Mouse (Mus musculus): Measurements from ENCODE around the gene Fbxo3. TPM values are rescaled to one million over a fixed set of nuclear protein-coding genes. Genes with fewer than 3 reads are reported as not detected.
"Not testable (repeated sequence)": the region's sequence is repeated elsewhere in the genome, so short reads cannot be mapped to it uniquely, and the experiment has no call there.

The Fbxo3 gene
- polyA plus RNA-seq, 1 experiment from 2014 or later: 61.1 TPM

- Histone ChIP-seq H3K27ac (ENCODE audit: low read length) (no peak overlapping the region), H3K4me3 (ENCODE audit: low read length) (no peak overlapping the region), H3K4me1 (ENCODE audit: insufficient read depth, low read length) (no peaks in the 10 kb centered on the region), H3K27me3 (ENCODE audit: insufficient read depth, low read length) (no peaks in the 10 kb centered on the region), H3K36me3 (ENCODE audit: insufficient read depth, low read length) (no peaks in the 10 kb centered on the region), H3K9me3 (ENCODE audit: low read length) (no peaks in the 10 kb centered on the region), H3K4me2 (replicated peaks; ENCODE audit: low read depth, low read length) (no peak overlapping the region), H3K9ac (replicated peaks; ENCODE audit: low read length) (no peak overlapping the region)
- ATAC-seq (ENCODE audit: low FRiP score, low TSS enrichment): no peak
- WGBS: 31% methylated on average over 16 of the region's 16 CpGs
Observed at GRCm38 (mm10) chr2:104002711-104003413, 24.7 kb upstream of the Fbxo3 start.

DNA sequence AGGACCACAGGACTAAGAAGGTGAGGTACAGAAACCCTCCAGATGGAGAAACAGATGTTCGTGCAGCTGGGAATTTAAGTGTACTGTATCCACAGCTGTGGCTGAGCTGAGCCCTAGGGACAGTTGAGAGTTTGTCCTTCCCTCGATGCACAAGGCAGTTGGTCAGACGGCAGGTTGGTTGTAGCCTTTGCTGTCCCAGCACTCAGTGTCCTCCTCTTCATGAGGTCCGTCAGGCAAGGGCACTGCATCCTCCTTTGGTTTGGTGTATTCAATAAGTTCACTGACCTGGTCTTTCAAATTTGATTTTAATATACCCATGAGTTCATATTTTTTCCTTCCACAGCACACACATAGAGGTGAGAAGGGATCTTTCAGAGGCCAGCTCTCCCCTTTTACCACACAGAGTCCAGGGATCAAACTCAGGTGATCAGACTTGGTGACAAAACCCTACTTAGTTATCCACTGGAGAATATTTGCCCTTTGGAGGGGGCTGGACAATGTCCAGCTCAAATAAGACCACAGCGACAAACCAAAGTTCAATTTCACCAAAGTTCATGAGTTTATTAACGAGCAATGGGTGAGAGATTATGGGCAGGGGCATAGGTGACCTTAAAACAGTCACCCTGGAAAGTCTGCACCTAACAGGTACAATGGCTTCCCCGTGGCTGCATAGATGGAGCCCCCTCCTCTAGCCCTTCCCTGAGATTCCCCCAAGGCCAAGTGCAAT, 19.6 kb upstream of the Fbxo3 start:
- Histone ChIP-seq H3K4me1 (ENCODE audit: insufficient read depth, low read length) (no peaks in the 10 kb centered on the region), H3K27ac (ENCODE audit: low read length) (no peak overlapping the region), H3K9ac (replicated peaks; ENCODE audit: low read length) (no peak overlapping the region), H3K9me3 (ENCODE audit: low read length) (no peaks in the 10 kb centered on the region), H3K4me3 (ENCODE audit: low read length) (no peak overlapping the region), H3K27me3 (ENCODE audit: insufficient read depth, low read length) (no peaks in the 10 kb centered on the region), H3K36me3 (ENCODE audit: insufficient read depth, low read length) (no peaks in the 10 kb centered on the region), H3K4me2 (replicated peaks; ENCODE audit: low read depth, low read length) (no peak overlapping the region)
- no peak for ATAC-seq (ENCODE audit: low FRiP score, low TSS enrichment)
- 83% methylated on average over 7 of the region's 7 CpGs for WGBS

DNA sequence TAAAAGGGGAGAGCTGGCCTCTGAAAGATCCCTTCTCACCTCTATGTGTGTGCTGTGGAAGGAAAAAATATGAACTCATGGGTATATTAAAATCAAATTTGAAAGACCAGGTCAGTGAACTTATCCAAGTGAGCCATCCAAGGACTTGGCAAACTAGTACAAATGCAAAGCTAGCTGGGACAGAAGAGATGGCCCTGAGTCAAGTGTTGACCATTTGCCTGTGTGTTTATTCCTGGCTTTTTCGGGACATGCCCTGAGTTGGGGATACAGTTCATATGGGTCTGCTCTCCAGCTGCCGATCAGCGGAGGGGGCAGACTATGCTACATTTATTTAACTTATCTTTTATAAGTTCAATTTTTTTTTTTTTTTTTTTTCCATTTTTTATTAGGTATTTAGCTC, 18.7 kb upstream of the Fbxo3 start:
- ATAC-seq (ENCODE audit: low FRiP score, low TSS enrichment); H3K27ac ChIP-seq (ENCODE audit: low read length); H3K9me3 ChIP-seq (ENCODE audit: low read length); H3K36me3 ChIP-seq (ENCODE audit: insufficient read depth, low read length); H3K4me1 ChIP-seq (ENCODE audit: insufficient read depth, low read length); H3K9ac ChIP-seq (replicated peaks; ENCODE audit: low read length); H3K27me3 ChIP-seq (ENCODE audit: insufficient read depth, low read length); H3K4me3 ChIP-seq (ENCODE audit: low read length); H3K4me2 ChIP-seq (replicated peaks; ENCODE audit: low read depth, low read length): not testable (repeated sequence)
- WGBS: 95% methylated on average over 3 of the region's 3 CpGs

GRCm38 (mm10) chr2:104023096-104023495, 4.4 kb upstream of the Fbxo3 start:
- Histone ChIP-seq H3K4me1 (ENCODE audit: insufficient read depth, low read length) (peaks cover 3% of the 10 kb centered on the region; the same call in 1 of the 2 replicates), H3K4me2 (replicated peaks; ENCODE audit: low read depth, low read length) (no peak overlapping the region), H3K27ac (ENCODE audit: low read length) (no peak overlapping the region), H3K36me3 (ENCODE audit: insufficient read depth, low read length) (no peaks in the 10 kb centered on the region), H3K9me3 (ENCODE audit: low read length) (no peaks in the 10 kb centered on the region), H3K27me3 (ENCODE audit: insufficient read depth, low read length) (no peaks in the 10 kb centered on the region), H3K4me3 (ENCODE audit: low read length) (no peak overlapping the region), H3K9ac (replicated peaks; ENCODE audit: low read length) (no peak overlapping the region)
- no peak for ATAC-seq (ENCODE audit: low FRiP score, low TSS enrichment)
- WGBS: 84% methylated on average over 7 of the region's 7 CpGs

- Histone ChIP-seq H3K4me1 (ENCODE audit: insufficient read depth, low read length) (peaks cover 16% of the 10 kb centered on the region; the same call in 1 of the 2 replicates), H3K4me3 (ENCODE audit: low read length) (no peak overlapping the region), H3K9ac (replicated peaks; ENCODE audit: low read length) (no peak overlapping the region), H3K9me3 (ENCODE audit: low read length) (no peaks in the 10 kb centered on the region), H3K36me3 (ENCODE audit: insufficient read depth, low read length) (no peaks in the 10 kb centered on the region), H3K27me3 (ENCODE audit: insufficient read depth, low read length) (no peaks in the 10 kb centered on the region), H3K27ac (ENCODE audit: low read length) (no peak overlapping the region), H3K4me2 (replicated peaks; ENCODE audit: low read depth, low read length) (no peak overlapping the region)
- ATAC-seq (ENCODE audit: low FRiP score, low TSS enrichment): no peak
- 93% methylated on average over 4 of the region's 4 CpGs for WGBS
Observed at GRCm38 (mm10) chr2:104024656-104025055, 2.9 kb upstream of the Fbxo3 start.

GRCm38 (mm10) chr2:104028139-104028723, 710 bp downstream of the Fbxo3 start, which contains the start of gene 4931422A03Rik:
4931422A03Rik (minus strand) TSS chr2:104028361.
- peak; percentile 86; the same call in 1 of the 2 replicates for ATAC-seq (ENCODE audit: low FRiP score, low TSS enrichment)
- Histone ChIP-seq H3K27me3 (ENCODE audit: insufficient read depth, low read length) (no peaks in the 10 kb centered on the region), H3K27ac (ENCODE audit: low read length) (peak within 1 kb of the TSS; percentile 71), H3K9ac (replicated peaks; ENCODE audit: low read length) (peak within 1 kb of the TSS; percentile 98), H3K36me3 (ENCODE audit: insufficient read depth, low read length) (peaks cover 5% of the 10 kb centered on the region; the same call in 1 of the 2 replicates), H3K4me1 (ENCODE audit: insufficient read depth, low read length) (peaks cover 20% of the 10 kb centered on the region; the same call in 1 of the 2 replicates), H3K4me3 (ENCODE audit: low read length) (peak within 1 kb of the TSS; percentile 99), H3K9me3 (ENCODE audit: low read length) (no peaks in the 10 kb centered on the region), H3K4me2 (replicated peaks; ENCODE audit: low read depth, low read length) (peak within 1 kb of the TSS; percentile 91)
- WGBS: under 1% methylated on average over 32 of the region's 32 CpGs

DNA sequence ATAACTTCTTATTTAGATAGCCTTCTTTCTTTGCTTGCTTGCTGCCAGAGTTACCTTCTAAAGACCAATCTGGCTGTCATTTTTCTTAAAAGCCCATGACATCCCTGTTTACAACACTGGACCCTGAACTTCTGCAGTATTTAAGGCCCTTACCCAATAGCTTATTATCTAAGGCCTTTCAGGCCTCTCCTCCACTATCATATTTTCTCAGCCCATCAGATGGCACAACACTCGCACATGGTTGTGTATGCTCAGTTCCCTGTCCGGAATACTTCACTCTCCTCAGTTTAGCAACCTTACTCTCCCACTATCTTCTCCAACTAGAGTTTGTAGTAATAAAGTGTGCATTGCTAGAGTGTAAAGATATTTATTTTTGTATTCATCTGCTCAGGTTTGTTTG, 1.6 kb downstream of the Fbxo3 start:
- WGBS: 69% methylated on average over 2 of the region's 2 CpGs
- ATAC-seq (ENCODE audit: low FRiP score, low TSS enrichment): no peak
- Histone ChIP-seq H3K9me3 (ENCODE audit: low read length) (no peaks in the 10 kb centered on the region), H3K4me2 (replicated peaks; ENCODE audit: low read depth, low read length) (peak overlapping the region; percentile 91), H3K27ac (ENCODE audit: low read length) (no peak overlapping the region), H3K4me1 (ENCODE audit: insufficient read depth, low read length) (peaks cover 20% of the 10 kb centered on the region; the same call in 1 of the 2 replicates), H3K36me3 (ENCODE audit: insufficient read depth, low read length) (peaks cover 10% of the 10 kb centered on the region), H3K27me3 (ENCODE audit: insufficient read depth, low read length) (no peaks in the 10 kb centered on the region), H3K4me3 (ENCODE audit: low read length) (peak overlapping the region; percentile 99), H3K9ac (replicated peaks; ENCODE audit: low read length) (no peak overlapping the region)

DNA sequence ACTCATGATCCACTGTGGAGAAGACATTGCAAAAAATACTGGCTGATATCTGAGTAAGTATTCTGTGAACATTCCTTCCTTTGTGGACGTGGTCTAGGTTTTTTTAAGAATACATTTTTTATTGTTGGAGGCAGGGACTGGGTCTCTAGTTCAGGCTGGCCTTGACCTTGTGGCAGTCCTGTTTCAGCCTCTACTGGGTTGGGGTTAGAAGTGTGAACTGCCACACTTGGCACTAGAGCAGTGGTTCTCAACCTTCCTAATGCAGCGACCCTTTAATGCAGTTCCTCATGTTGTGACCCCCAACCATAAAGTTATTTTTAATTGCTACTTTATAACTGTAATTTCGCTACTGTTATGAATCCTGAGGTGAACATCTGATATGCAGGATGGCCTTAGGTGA, 2.9 kb downstream of the Fbxo3 start:
- no peak overlapping the region for H3K4me2 ChIP-seq (replicated peaks; ENCODE audit: low read depth, low read length)
- H3K4me1 ChIP-seq (ENCODE audit: insufficient read depth, low read length): peaks cover 20% of the 10 kb centered on the region; the same call in 1 of the 2 replicates
- no peaks in the 10 kb centered on the region for H3K27me3 ChIP-seq (ENCODE audit: insufficient read depth, low read length)
- H3K4me3 ChIP-seq (ENCODE audit: low read length): no peak overlapping the region
- no peak for ATAC-seq (ENCODE audit: low FRiP score, low TSS enrichment)
- H3K9ac ChIP-seq (replicated peaks; ENCODE audit: low read length): no peak overlapping the region
- H3K36me3 ChIP-seq (ENCODE audit: insufficient read depth, low read length): peaks cover 16% of the 10 kb centered on the region
- 76% methylated on average over 3 of the region's 3 CpGs for WGBS
- no peaks in the 10 kb centered on the region for H3K9me3 ChIP-seq (ENCODE audit: low read length)
- no peak overlapping the region for H3K27ac ChIP-seq (ENCODE audit: low read length)

DNA sequence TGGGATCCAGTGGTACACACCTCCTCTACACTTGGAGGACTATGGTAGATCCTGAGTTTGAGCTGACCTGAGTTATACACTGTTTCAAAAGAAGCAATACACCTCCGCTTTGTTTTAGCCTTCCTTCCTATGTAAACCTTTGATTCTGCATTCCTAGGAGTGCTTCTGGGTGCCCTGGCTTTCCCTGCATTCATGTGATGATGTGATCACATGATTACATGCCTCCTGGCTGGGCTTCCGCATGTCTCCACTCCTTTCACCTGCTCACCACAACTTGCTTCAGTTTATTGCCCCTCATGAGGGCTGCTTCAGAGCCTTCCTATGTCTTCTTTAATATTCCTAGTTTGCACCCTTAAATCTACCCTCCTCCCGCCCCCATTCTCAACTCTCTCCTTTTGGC, 4.5 kb downstream of the Fbxo3 start:
- H3K4me3 ChIP-seq (ENCODE audit: low read length): no peak overlapping the region
- H3K9me3 ChIP-seq (ENCODE audit: low read length): no peaks in the 10 kb centered on the region
- WGBS: 82% methylated on average over 3 of the region's 3 CpGs
- H3K4me2 ChIP-seq (replicated peaks; ENCODE audit: low read depth, low read length): no peak overlapping the region
- peaks cover 28% of the 10 kb centered on the region for H3K36me3 ChIP-seq (ENCODE audit: insufficient read depth, low read length)
- no peak overlapping the region for H3K9ac ChIP-seq (replicated peaks; ENCODE audit: low read length)
- H3K27ac ChIP-seq (ENCODE audit: low read length): no peak overlapping the region
- no peak for ATAC-seq (ENCODE audit: low FRiP score, low TSS enrichment)
- H3K27me3 ChIP-seq (ENCODE audit: insufficient read depth, low read length): no peaks in the 10 kb centered on the region
- peaks cover 20% of the 10 kb centered on the region; the same call in 1 of the 2 replicates for H3K4me1 ChIP-seq (ENCODE audit: insufficient read depth, low read length)
